33 mouse cellular contexts compared by ENCODE assay signal in genomic region chr4:124783937-124784336, GRCm38 (mm10).
"Had no signal": no experiment of that assay in that cellular context is flagged by ENCODE, and none has a peak within 500 bp of the region (broad histone marks: within the 10 kb centered on the region; RNA-seq: fewer than 3 reads in every experiment).

No protein-coding gene starts in this region.

- H3K27me3 ChIP-seq: limb, embryonic 12.5 days; limb, embryonic 13.5 days; limb, embryonic 15.5 days; liver, embryonic 12.5 days; liver, embryonic 13.5 days; liver, embryonic 15.5 days; lung, embryonic 15.5 days; megakaryocyte, embryonic 14.5 days; midbrain, embryonic 12.5 days; midbrain, embryonic 13.5 days; midbrain, embryonic 15.5 days; neural tube, embryonic 12.5 days; neural tube, embryonic 13.5 days had no signal

- H3K9ac ChIP-seq: limb, embryonic 12.5 days; limb, embryonic 13.5 days; limb, embryonic 15.5 days; liver, embryonic 12.5 days; liver, embryonic 13.5 days; liver, embryonic 14.5 days; liver, embryonic 15.5 days; liver, postnatal 0 days; lung, embryonic 14.5 days; lung, embryonic 15.5 days; midbrain, embryonic 12.5 days; midbrain, embryonic 13.5 days; midbrain, embryonic 15.5 days; neural tube, embryonic 12.5 days; neural tube, embryonic 13.5 days had no signal

- H3K9me3 ChIP-seq: limb, embryonic 10.5 days; limb, embryonic 12.5 days; limb, embryonic 13.5 days; limb, embryonic 15.5 days; liver, embryonic 12.5 days; liver, embryonic 13.5 days; liver, embryonic 15.5 days; lung, embryonic 15.5 days; megakaryocyte, embryonic 14.5 days; midbrain, embryonic 10.5 days; midbrain, embryonic 12.5 days; midbrain, embryonic 13.5 days; midbrain, embryonic 15.5 days; neural tube, embryonic 12.5 days; neural tube, embryonic 13.5 days had no signal

- H3K4me1 ChIP-seq: limb, embryonic 10.5 days; limb, embryonic 12.5 days; limb, embryonic 13.5 days; limb, embryonic 15.5 days; liver, embryonic 12.5 days; liver, embryonic 13.5 days; liver, embryonic 15.5 days; lung, embryonic 15.5 days; midbrain, embryonic 10.5 days; midbrain, embryonic 12.5 days; midbrain, embryonic 13.5 days; midbrain, embryonic 15.5 days; neural tube, embryonic 12.5 days; neural tube, embryonic 13.5 days had no signal

- H3K27ac ChIP-seq: limb, embryonic 10.5 days; limb, embryonic 12.5 days; limb, embryonic 13.5 days; limb, embryonic 15.5 days; liver, embryonic 12.5 days; liver, embryonic 13.5 days; liver, embryonic 14.5 days; liver, embryonic 15.5 days; lung, embryonic 15.5 days; macrophage; midbrain, embryonic 10.5 days; midbrain, embryonic 12.5 days; midbrain, embryonic 13.5 days; midbrain, embryonic 15.5 days; neural tube, embryonic 12.5 days; neural tube, embryonic 13.5 days had no signal

- ATAC-seq: liver, embryonic 12.5 days; liver, postnatal 0 days; lung, postnatal 0 days; midbrain, embryonic 13.5 days; midbrain, embryonic 15.5 days; midbrain, embryonic 16.5 days had no signal

- H3K4me3 ChIP-seq: limb, embryonic 10.5 days; limb, embryonic 12.5 days; limb, embryonic 13.5 days; limb, embryonic 15.5 days; liver, embryonic 12.5 days; liver, embryonic 13.5 days; liver, embryonic 15.5 days; lung, embryonic 15.5 days; megakaryocyte, embryonic 14.5 days; midbrain, embryonic 10.5 days; midbrain, embryonic 12.5 days; midbrain, embryonic 13.5 days; midbrain, embryonic 15.5 days; myocyte; neural tube, embryonic 12.5 days; neural tube, embryonic 13.5 days had no signal

- H3K4me2 ChIP-seq: limb, embryonic 12.5 days; limb, embryonic 13.5 days; limb, embryonic 15.5 days; liver, embryonic 11.5 days; liver, embryonic 12.5 days; liver, embryonic 13.5 days; liver, embryonic 15.5 days; lung, embryonic 14.5 days; lung, embryonic 15.5 days; midbrain, embryonic 11.5 days; midbrain, embryonic 12.5 days; midbrain, embryonic 13.5 days; midbrain, embryonic 15.5 days; neural tube, embryonic 12.5 days; neural tube, embryonic 13.5 days had no signal

- DNase-seq: left cerebral cortex, postnatal 4 days; liver; liver, embryonic 13.5 days; liver, postnatal 0 days; lung, adult 18-20 months; lung, adult 2 months; lung, embryonic 14.5 days; lung, postnatal 10 days; lung, postnatal 14 days; lung, postnatal 36 days; lung, postnatal 4 days; midbrain, embryonic 14.5 days had no signal
